Mouse (Mus musculus) megakaryocyte, embryonic 14.5 days (primary cell): ENCODE measurements at regions not wholly inside any gene's neighbourhood (a gene's known extent, or its start where the extent isn't known, plus 50 kb on each side); places are given as distances from the start of the nearest gene placed in this dataset.

Experiments
- FLI1 ChIP-seq: IDR thresholded peaks from 2 replicates; pipeline ENCODE4 v1.6.1; 2012; ENCODE audit warnings: low read length, inconsistent platforms, mixed read lengths
- GATA1 ChIP-seq: IDR thresholded peaks from 3 replicates; pipeline ENCODE4 v1.6.1; 2012; ENCODE audit warnings: mixed read lengths, low read length, inconsistent platforms, borderline replicate concordance

GRCm38 (mm10) chr13:28781660-28782059 lies 171.9 kb downstream of the Sox4 start:
- TF ChIP-seq GATA1, result no peak
- TF ChIP-seq FLI1, result no peak
